Mouse (Mus musculus) cerebellum, adult 9-11 months (tissue): Measurements from ENCODE around the gene Wipf2.
A peak's percentile ranks its signal among the peaks of the same experiment; 100 is the strongest.
"Not testable (repeated sequence)": the region's sequence is repeated elsewhere in the genome, so short reads cannot be mapped to it uniquely, and the experiment has no call there.

Experiments used
- DNase-seq: peaks from one replicate; pipeline ENCODE4 v3.0.0; 2022

Gene Wipf2

DNA sequence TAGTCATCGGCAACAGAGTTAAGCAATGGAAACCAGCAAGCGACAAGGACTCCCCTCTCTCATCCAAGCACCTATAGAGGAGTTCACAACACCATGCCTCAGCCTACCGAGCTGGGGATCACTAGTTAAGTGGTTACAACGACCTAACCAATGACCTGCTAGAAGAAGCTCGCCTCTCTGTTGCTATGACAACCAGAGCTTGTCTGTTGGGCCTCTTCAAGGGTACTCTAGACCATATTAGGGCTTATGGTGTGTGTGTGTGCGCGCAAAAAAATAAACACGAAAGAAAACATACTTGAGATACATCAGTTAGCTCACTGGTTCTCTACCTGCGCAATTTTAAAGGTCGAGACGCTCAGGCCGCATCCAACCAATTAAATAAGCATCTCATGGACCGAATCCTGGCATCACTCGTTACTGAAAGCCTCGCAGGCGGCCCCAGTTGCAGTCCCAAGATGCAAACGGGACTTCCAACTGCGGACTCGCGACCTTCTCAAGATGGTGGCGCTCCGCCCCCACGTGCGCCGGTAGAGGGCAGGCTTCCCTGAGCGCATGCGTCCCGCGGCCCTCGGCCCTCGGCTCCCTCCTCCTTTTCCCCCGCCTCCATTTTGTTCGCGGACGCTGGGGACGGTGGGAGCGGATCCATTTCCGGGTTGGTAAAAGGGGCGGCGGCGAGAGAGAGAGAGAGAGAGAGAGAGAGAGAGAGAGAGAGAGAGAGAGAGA, at the start of gene Wipf2:
Gene Wipf2 (plus strand): TSS at position 611 of the 723 bp plus-strand sequence.
- peak; percentile 96 for DNase-seq

DNA sequence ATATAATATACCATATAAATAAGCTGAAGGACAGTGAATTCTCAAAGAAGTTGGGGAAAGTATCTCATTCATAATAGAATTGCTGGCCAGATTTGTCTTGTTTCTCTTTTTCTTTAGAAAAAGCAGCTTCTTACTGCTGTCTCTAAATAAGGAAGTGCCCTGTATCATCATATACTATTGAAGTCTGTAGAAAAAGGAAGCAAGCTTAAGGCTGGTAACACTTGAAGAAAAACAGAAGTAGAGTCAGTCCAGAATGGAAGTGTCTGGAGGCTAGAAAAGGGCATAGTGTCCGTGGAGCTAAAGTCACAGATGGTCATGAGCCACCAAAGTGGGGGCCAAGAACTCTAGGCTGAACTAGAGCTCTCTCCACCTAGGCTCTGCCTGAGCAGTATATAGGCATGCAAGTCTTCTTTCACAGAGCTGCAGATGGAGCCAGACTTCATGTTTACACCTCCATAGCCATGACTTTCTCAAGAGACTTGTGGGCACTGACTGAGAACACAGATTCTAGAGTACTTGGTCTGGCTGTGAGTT, 46.7 kb upstream of the Wipf2 start:
- no peak for DNase-seq

DNA sequence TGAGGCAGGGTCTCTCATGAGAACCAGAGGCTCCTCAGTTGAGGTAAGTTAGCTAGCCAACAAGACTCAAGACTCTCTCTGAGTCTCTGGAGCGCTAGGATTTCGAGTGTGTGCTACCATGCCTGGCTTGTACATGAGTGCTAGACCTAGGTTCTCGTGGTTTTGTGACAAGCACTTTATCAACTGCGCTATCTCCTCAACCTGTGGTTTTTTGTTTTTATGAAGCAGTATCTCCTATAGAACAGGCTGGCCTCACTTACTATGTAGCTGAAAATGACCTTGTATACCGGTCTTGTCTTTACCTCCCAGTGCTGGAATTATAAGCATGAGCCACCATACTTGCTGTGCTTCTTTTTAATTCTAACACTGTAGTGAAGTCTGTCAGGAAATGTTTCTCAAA, 42.5 kb upstream of the Wipf2 start:
- DNase-seq, result no peak

DNA sequence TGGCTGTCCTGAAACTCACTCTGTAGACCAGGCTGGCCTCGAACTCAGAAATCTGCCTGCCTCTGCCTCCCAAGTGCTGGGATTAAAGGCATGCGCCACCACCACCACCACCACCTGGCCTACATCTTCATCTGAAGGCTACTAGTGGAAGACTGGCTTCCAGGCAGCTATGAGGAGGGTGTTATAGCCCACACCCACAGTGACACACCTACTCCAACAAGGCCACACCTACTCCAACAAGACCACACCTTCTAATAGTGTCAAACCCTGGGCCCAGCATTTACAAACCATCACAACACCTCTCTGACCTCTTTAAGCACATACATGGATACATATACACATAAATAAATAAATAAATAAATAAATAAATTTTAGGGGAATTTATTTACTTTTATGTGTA, 37.4 kb upstream of the Wipf2 start:
- not testable (repeated sequence) for DNase-seq

DNA sequence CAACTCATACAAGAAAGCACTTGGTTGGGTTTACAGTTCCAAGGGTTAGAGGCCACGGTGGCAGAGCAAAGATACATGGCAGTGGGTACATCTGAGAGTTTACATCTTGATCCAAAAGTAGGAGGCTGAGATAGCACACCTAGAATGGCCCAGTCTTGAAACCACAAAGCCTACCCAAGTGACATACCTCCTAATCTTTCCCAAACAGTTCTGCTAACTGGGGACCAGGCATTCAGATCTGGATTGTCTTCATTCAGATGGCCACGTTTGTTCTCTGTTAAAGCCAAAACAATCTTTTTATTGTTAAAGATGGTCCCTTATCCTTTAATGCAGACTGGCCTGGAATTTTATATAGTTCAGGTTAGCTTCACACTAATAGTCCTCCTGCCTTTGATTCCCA, 35.6 kb upstream of the Wipf2 start:
- no peak for DNase-seq

DNA sequence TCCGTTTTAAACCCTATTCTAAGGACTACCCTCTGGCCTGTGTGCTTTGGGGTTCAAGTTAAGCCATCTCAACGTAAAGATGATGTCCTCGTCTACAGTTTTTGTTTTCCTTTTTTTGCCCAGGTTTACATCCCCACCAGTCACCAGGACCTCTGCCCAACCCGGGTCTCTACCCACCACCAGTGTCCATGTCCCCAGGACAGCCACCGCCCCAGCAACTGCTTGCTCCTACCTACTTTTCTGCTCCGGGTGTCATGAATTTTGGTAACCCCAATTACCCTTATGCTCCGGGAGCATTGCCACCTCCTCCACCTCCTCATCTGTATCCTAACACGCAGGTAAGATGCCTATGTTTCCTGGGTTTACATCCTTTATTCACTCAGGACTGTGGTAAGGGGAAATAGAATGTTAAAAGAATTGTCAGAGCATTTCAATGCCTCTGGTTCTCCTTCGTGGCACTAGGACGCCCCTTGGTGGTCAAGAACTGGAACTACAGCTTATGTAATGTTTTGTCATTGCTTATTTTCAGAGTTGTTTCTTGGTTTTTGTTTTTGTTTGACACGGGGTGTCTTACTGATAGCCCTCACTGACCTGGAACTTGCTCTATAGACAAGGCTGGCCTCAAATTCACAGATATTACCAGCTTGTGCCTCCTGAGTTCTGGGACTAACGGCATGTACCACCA, 34.2 kb upstream of the Wipf2 start:
- DNase-seq, result peak; percentile 45

DNA sequence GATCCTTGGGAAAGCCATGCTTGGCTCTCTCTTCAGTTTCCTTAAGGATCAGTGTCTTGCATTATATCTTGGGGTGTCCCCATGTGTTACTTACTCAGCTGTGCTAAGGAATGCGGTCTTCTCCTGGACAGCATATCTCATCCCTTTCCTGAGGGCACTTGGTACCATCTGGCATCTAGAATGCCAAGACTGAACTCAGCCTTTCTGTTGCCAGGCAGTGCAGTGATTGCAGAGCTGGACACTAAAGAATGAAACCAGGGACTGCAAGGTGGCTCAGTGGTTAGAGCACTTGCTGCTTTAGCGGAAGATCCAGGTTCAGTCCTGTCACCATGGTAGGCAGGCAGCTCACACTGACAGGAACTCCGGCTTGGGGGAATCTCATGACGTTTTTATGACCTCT, 33.6 kb upstream of the Wipf2 start:
- DNase-seq, result peak; percentile 52

DNA sequence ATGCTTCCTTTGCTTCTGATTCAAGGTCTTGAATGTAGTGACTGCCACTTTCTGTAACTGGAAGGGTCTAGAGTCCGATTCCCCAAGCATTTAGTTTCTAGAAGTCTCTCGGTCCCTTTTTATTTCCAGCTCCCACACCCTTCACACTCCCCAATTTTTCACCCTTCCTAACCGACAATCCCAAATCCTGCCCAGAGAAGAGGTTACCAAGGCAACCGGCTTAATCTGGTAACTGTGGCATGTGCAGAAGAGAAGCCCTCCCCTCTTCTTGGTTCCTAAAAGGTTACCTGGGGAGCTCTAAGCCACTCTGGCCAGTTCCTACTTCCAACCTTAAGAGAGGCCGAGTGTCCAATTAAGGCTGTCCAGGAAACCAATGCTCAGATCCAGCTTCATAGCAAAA, 28.1 kb upstream of the Wipf2 start:
- no peak for DNase-seq

DNA sequence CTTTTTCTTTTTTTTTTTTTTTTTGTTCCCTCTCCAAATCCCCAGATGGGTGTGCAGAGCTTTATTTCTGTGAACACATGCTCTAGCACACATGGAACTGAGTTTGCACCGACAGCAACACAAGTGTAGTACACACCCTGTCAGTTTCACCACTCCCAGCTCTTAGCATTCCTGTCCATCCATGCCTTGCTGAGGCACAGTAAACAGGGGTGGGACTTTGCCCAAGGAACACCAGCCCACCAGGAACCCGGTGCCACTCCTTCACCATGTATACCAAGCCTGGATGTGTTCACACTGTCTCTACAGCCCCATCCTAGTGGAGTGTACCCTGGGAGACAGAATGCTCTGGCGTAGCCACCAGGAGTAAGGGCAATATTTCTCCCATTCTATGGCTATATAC, 27.7 kb upstream of the Wipf2 start:
- DNase-seq, result peak; percentile 42

DNA sequence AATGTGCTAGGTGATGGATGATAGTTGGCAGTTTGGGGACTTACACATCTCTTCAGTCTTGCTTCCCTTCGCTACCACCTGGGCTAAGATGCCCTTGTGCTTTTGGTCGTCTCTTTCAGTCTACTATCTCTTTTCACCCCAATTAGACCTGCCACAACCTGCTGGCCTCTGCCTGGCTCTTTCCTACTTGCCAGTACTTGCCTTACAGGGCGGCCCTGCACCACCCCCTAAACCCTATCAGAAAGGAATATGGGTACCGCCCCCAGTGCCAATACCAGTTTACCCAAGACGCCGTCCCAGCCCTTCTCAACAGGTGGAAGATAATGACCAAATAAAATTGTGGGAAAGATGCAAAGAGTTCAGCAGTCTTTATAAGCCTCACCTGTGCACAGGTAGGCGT, 27.3 kb upstream of the Wipf2 start:
- no peak for DNase-seq

DNA sequence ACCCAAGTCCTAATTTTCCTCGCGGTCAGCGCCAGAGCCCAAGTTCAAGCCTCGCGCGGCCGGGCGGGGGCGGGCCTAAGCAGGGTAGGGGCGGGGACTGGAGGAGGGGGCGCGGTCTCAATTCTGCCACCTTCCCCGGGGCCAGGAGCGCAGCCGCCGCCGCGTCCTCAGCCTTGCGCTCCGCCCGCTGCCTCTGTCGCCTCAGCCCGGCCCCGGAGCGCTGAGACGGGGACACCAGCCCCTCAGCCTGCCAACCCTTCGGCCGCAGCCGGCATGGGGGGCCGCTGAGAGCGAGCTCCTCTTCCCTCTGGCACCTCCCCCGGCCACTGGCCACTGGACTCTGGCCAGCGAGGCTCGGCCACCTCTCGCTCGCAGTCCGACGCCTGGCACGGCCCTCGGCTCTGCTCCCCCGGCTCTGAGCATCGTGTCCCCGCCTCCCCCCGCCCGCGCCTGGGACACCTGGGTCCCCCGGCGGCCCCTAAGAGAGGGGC, 26.7 kb upstream of the Wipf2 start, which contains the start of gene Rapgefl1:
Gene Rapgefl1 (plus strand): TSS at position 135 of the 491 bp plus-strand sequence.
- peak; percentile 87 for DNase-seq

DNA sequence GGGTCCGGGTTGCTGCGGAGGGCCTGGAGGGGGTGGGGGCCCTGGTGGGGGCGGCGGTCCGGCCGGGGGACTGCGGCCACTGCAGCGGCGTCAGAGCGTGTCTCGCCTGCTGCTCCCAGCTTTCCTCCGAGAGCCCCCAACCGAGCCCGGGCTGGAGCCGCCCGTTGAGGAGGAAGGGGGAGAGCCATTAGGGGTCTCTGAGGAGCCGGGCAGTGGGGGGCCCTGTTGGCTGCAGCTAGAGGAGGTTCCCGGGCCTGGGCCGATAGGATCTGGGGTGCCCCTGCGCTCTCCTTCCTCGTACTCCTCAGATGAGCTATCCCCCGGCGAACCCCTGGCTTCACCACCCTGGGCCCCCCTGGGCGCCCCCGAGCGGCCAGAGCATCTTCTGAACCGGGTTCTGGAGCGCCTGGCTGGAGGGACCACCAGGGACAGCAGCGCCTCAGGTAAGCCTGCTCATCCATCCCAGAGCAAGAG, 26.2 kb upstream of the Wipf2 start:
- peak; percentile 69 for DNase-seq

DNA sequence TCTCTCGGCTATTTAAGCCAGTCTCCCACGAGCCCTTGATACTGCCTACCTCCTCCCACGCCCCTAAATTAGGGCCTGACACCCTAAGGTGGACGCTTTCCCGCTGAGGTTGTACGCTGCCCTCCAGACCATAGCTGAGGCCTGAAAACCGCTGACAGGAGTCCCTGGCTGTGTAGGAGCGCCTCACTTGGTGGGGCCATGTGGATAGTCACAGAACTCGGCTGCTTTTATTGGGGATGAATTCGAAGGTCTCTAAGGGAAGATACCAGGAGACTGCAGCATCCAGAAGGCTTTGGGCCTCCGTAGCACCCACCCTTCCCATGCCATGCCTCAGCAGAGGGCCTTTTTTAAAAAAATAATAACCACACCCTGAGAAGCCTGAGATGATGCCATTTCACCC, 25.5 kb upstream of the Wipf2 start:
- peak; percentile 47 for DNase-seq

DNA sequence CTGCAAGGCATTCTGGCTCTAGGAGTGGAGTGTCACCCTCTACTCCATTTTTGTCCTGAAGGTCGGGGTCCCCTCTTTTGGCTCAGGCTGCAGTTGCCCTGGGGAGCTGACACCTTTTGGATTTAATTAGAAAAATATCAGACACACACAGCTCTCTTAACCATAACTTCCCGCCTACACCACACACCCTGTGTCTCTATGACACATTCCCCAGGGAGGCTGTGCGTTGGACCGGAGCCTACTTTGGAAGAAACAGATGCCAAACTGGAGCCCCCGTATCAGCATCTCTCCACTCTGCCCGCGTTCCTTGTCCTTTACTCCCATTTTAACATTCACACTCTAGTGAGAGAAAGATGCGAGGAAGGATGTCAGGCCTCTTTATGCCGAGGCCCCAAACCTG, 24.9 kb upstream of the Wipf2 start:
- peak; percentile 54 for DNase-seq

DNA sequence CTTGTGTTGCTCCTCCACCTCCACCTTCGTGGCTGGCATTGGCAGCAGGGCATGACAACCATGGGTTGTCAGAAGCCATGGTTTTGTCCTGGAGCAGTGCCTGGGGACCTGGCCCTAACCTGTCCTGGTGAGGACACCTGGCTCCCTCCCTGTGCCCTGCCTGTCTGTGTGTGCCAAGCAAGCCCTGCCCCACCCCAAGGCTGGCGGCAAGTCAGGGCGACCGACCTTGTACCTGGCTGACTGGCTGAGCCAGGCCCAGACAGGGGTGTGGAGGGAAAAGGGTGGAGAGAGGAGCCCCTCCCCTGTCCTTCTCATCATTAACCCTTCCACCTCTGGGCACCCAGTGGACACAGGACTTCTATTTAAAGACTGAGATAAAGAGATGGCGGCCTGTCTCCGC, 24.0 kb upstream of the Wipf2 start:
- peak; percentile 72 for DNase-seq

DNA sequence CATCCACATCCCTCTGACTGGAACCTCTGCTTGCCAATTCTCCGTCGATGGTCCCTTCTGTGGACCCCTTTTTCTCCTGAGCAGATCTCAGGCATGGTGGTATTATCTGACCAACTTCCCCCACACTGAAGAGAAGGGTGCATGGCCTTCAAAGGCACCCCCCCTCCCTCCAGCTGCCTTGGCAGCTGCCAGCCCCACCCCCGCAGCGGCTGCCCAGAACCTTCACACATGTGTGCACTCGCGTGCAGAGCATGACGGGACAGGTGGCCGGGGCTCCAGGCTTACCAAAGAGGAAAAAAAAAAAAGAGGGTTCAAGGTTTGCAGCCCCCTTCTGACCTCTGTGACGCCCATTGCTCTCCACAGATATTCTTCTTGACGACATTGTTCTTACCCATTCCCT, 23.5 kb upstream of the Wipf2 start:
- no peak for DNase-seq

DNA sequence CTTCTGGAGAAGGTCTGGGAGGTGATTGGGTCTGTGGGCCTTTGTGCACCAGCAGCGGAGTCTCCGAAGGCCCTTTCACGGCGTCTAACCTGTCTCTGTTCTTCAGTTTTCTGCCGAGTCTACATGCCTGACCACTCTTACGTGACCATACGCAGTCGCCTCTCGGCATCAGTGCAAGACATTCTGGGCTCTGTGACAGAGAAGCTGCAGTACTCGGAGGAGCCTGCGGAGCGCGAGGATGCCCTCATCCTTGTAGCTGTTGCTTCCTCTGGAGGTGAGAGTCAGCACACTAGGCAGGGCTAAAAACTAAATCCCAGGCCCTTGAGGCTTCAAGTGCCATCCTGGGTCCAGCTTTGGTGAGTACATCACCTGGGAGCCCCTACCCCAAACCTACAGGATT, 17.4 kb upstream of the Wipf2 start:
- peak; percentile 65 for DNase-seq

DNA sequence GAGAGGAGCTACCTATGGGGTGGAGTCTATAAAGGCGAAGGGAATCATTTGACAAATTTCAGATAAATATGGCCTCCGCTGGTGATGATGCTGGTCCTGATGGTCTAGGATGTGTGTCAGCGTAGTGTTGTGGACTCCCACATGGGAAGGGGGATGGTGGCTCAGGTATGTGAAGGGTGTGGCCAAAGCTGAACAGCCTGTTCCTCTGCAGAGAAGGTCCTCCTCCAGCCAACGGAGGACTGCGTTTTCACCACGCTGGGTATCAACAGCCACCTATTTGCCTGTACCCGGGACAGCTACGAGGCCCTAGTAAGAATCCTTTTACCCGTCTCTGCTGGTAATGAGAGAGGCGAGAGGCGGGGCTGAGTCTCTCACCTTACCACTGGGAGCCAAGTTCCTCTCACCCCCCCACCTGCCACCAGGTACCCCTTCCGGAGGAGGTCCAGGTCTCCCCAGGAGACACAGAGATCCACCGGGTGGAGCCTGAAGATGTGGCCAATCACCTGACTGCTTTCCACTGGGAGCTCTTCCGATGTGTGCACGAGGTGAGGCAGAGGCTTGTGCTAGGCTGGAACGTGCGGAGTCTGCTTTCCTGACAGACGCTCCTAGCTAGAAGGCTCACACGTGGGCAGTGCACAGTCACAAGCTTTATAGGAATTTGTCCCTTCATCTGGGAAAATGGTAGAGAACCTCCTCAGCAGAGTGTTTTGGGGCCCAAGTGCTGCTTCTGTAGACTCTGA, 16.4 kb upstream of the Wipf2 start:
- peak; percentile 39 for DNase-seq

DNA sequence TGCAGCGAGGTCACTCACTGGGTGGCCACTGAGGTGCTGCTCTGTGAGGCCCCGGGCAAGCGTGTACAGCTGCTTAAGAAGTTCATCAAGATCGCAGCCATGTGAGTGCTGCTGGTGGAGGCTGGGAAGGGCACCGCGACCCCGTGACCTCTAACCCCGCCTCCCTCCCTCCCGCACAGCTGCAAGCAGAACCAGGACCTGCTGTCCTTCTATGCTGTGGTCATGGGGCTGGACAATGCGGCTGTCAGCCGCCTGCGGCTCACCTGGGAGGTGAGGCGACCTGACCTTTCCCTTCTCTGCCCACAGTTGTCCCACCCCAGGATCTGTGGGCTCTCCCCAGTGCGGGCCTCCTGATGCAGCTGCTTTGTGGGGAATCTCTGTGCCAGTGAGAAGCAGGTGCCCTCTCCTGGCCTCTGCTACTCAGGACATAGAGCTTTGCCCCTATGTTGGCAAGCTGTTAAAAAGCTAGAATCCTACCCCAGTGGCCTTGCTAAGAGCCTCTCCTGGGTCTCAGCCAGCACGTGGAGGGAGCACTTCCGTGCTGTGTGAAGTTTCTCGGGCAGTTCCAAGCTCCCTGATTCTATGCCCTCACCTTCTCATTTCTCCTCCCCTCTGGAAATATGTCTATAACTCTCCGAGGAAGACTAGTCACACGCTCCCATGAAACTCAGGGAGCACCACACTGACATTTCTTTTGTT, 14.1 kb upstream of the Wipf2 start:
- DNase-seq, result no peak

DNA sequence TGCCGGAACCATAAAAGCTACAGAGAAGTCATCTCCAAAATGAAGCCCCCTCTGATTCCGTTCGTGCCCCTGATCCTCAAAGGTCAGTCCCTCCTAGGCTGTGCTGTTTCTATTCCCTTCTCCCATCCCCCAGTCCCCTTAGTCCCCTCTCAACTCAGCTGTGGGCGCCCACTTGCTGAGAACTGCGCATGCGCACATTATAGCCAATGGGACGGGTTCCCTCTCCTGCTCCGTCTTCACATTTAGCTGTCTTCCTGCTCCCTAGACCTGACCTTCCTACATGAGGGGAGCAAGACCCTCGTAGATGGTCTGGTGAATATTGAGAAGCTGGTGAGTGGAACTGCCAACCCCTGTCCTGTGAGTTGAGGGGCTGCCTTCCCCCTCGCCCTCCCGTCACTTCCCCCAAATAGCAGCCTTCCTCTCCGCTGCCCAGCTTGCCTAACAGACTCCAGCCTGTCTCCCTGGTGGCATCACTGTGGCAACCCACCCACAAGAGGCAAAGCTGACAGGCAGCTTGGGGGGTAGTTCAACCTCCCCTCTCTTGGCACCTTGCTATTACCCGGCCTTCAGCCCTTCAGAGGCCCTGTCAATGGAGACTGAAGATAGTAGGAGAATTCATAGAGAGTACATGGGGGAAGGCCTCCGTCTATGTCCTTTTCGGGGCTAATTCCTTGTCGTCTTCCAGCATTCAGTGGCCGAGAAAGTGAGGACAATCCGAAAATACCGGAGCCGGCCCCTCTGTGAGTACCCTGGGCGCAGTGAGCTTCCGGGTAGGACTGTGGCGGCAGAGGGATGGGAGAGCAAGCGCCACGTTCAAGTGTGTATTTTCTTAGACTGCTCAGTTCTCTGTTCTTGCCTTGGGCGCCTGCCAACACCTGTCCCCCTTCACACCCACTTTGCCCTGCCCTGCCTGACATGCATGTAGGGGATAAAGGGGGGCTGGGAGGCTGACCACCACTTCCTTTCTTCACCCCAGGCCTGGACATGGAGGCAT, 13.0 kb upstream of the Wipf2 start:
- DNase-seq, result no peak

DNA sequence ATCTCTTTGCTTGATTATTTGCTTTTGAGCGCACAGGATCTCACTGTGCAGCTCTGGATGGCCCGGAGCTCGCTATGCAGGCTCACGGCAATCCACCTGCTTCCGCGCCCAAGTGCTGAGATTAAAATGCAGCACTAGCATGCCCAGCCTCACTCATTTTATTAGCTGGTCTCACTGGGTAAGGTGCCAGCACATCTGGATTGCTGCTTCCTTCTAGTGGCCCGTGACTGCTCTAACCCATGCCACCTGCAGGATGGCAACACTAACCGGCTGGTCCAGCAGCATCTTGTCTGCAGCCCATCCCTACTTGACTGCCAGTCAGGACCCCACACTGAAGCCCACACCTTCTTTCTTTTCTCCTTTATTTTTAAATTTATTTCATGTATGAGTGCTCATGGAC, 9.3 kb upstream of the Wipf2 start:
- DNase-seq, result no peak
